Mouse (Mus musculus) lung, postnatal 0 days (tissue): Measurements from ENCODE around the gene Exoc6b. TPM values are rescaled to one million over a fixed set of nuclear protein-coding genes. Genes with fewer than 3 reads are reported as not detected.

Experiments
- ATAC-seq: fragments of 200-750 bp; cut with Nextera tagmentation; 2 replicates; pipeline ENCODE4 v1.8.0; 2017; ENCODE audit warnings: moderate library complexity
- DNase-seq: peaks from one replicate; pipeline ENCODE4 v3.0.0-alpha.2; 2016; ENCODE audit warnings: low spot score
- H3K27ac ChIP-seq: fragments of 300-500 bp; sonication (generic); 2 replicates; pipeline ENCODE4 v1.5.1; 2014; ENCODE audit warnings: antibody characterized with exemption, mild to moderate bottlenecking, low read length, mixed read lengths
- H3K27me3 ChIP-seq: fragments of 300-500 bp; sonication (generic); replicated peaks from 2 replicates; pipeline ENCODE4 v1.6.1; 2014; ENCODE audit warnings: low read length, mixed read lengths; ENCODE audit not compliant: insufficient read depth
- H3K36me3 ChIP-seq: fragments of 300-500 bp; sonication (generic); 2 replicates; pipeline ENCODE4 v1.6.1; 2014; ENCODE audit warnings: low read length, mixed read lengths; ENCODE audit not compliant: insufficient read depth
- H3K4me1 ChIP-seq: fragments of 300-500 bp; sonication (generic); 2 replicates; pipeline ENCODE4 v1.6.1; 2014; ENCODE audit warnings: antibody characterized with exemption, low read depth, low read length, mixed read lengths; ENCODE audit not compliant: insufficient read depth
- H3K4me2 ChIP-seq: fragments of 300-500 bp; sonication (generic); replicated peaks from 2 replicates; pipeline ENCODE4 v1.6.1; 2014; ENCODE audit warnings: low read depth, mild to moderate bottlenecking, low read length, moderate library complexity, mixed read lengths
- H3K4me3 ChIP-seq: fragments of 300-500 bp; sonication (generic); 2 replicates; pipeline ENCODE4 v1.5.1; 2014; ENCODE audit warnings: low read depth, low read length
- H3K9ac ChIP-seq: fragments of 300-500 bp; sonication (generic); replicated peaks from 2 replicates; pipeline ENCODE4 v1.6.1; 2014; ENCODE audit warnings: low read depth, mild to moderate bottlenecking
- H3K9me3 ChIP-seq: fragments of 300-500 bp; sonication (generic); 2 replicates; pipeline ENCODE4 v1.6.1; 2016; ENCODE audit warnings: low read length, mixed read lengths
- CTCF ChIP-seq: IDR thresholded peaks from 2 replicates; pipeline ENCODE4 v1.5.1; 2016; ENCODE audit warnings: antibody characterized with exemption, mild to moderate bottlenecking
- EP300 ChIP-seq: IDR thresholded peaks from 2 replicates; pipeline ENCODE4 v1.6.1; 2016; ENCODE audit warnings: antibody characterized with exemption, mild to moderate bottlenecking, control low read depth
- WGBS: fragments of 180-500 bp; shearing (Covaris S2); extraction: QIAGEN DNeasy Blood & Tissue Kit; methylation state at CpG from one replicate; pipeline ENCODE4 v1.1.7; 2014; 5-methylcytosine and 5-hydroxymethylcytosine counted together
- polyA plus RNA-seq: library from polyadenylated mRNA; unstranded; fragments of >200 nt; fragmentation: Nextera tagmentation; extraction: Ambion mirVana; gene quantifications from 2 replicates; pipeline ENCODE4 v1.2.1, GENCODE M21; 2015

The Exoc6b gene
- polyA plus RNA-seq, 1 experiment from 2014 or later: 14.8 TPM

GRCm38 (mm10) chr6:84752806-84753420 is 316.4 kb downstream of the Exoc6b start:
- Histone ChIP-seq H3K4me1 (no peaks in the 10 kb centered on the region), H3K4me2 (no peak overlapping the region), H3K9me3 (no peaks in the 10 kb centered on the region), H3K27me3 (no peaks in the 10 kb centered on the region), H3K4me3 (no peak overlapping the region), H3K36me3 (no peaks in the 10 kb centered on the region), H3K27ac (no peak overlapping the region), H3K9ac (no peak overlapping the region)
- TF ChIP-seq CTCF: no peak
- TF ChIP-seq EP300: no peak
- ATAC-seq (no peak), DNase-seq (no peak)

GRCm38 (mm10) chr6:84751409-84751808 is 317.9 kb downstream of the Exoc6b start:
- Histone ChIP-seq H3K27ac (no peak overlapping the region), H3K4me1 (no peaks in the 10 kb centered on the region), H3K4me2 (no peak overlapping the region), H3K36me3 (no peaks in the 10 kb centered on the region), H3K4me3 (no peak overlapping the region), H3K9me3 (no peaks in the 10 kb centered on the region), H3K9ac (no peak overlapping the region), H3K27me3 (no peaks in the 10 kb centered on the region)
- ATAC-seq (no peak), DNase-seq (no peak)
- 72% methylated on average over 2 of the region's 2 CpGs for WGBS
- TF ChIP-seq EP300: no peak
- TF ChIP-seq CTCF: no peak

GRCm38 (mm10) chr6:84746847-84747395 is 322.4 kb downstream of the Exoc6b start:
- Histone ChIP-seq H3K27me3 (no peaks in the 10 kb centered on the region), H3K9ac (no peak overlapping the region), H3K9me3 (no peaks in the 10 kb centered on the region), H3K4me3 (no peak overlapping the region), H3K4me1 (no peaks in the 10 kb centered on the region), H3K27ac (no peak overlapping the region), H3K4me2 (no peak overlapping the region), H3K36me3 (no peaks in the 10 kb centered on the region)
- ATAC-seq (no peak), DNase-seq (no peak)
- TF ChIP-seq CTCF (no peak), EP300 (no peak)
- WGBS: 71% methylated on average over 10 of the region's 10 CpGs

DNA sequence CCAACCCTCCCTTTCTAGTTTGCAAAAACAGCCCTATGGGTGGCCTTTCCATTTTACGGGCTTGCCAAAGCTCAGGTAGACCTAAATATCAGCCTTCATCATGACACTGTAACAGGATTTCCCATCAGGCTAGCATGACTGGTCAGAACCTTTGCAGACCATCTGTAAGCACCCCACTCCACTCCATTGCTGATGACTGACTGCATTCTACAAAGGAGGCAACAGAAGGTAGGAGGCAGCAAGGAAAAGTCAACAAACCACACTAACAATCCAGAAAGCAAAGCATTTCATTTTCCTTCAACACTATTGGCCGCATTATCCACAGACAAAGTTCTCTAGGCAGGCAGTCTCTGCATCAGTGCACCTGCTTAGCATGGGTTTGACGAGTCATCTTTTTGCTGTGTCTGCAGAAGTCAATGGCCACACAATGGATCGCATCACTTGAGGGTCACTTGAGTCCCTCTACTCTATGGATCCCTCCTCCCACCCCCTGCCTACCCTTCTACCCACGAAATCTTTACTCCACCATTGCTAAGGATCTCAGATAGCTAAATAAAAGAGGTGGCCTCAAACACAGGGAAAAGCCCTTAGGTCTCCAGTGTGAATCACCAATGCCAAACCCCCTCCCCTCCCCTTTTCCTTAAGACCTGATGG is 323.0 kb downstream of the Exoc6b start:
- no peaks in the 10 kb centered on the region for H3K4me1 ChIP-seq
- H3K36me3 ChIP-seq: no peaks in the 10 kb centered on the region
- no peak overlapping the region for H3K4me2 ChIP-seq
- no peak overlapping the region for H3K27ac ChIP-seq
- H3K9me3 ChIP-seq: no peaks in the 10 kb centered on the region
- H3K4me3 ChIP-seq: no peak overlapping the region
- ATAC-seq (no peak), DNase-seq (no peak)
- H3K9ac ChIP-seq: no peak overlapping the region
- no peaks in the 10 kb centered on the region for H3K27me3 ChIP-seq
- 88% methylated on average over 5 of the region's 5 CpGs for WGBS
- no peak for TF ChIP-seq EP300
- no peak for TF ChIP-seq CTCF

DNA sequence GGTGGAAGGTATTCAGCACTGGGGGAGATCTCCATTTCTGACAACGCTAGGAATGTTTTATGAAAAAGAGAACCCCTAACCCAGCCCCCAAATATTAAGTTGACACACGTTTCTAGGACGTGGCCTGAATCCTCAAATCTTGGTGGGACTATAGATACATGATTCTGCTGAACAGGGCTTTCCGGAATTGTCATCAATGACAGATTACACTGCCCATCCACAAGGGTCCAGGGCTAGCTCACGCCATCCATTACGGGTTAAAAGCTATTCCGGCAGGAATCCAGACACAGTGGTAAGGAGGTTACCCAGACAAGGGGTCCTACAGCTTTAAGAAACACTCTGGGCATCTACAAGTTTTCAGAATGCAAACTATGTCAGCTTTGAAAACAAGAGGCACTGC is 323.7 kb downstream of the Exoc6b start:
- ATAC-seq: no peak
- H3K27ac ChIP-seq: no peak overlapping the region
- H3K27me3 ChIP-seq: no peaks in the 10 kb centered on the region
- 85% methylated on average over 7 of the region's 7 CpGs for WGBS
- DNase-seq: no peak
- H3K9ac ChIP-seq: no peak overlapping the region
- H3K4me3 ChIP-seq: no peak overlapping the region
- TF ChIP-seq EP300 (no peak), CTCF (no peak)
- no peaks in the 10 kb centered on the region for H3K36me3 ChIP-seq
- H3K4me2 ChIP-seq: no peak overlapping the region
- H3K9me3 ChIP-seq: no peaks in the 10 kb centered on the region
- H3K4me1 ChIP-seq: no peaks in the 10 kb centered on the region

GRCm38 (mm10) chr6:84742227-84742626 is 327.1 kb downstream of the Exoc6b start:
- no peaks in the 10 kb centered on the region for H3K4me1 ChIP-seq
- H3K27me3 ChIP-seq: no peaks in the 10 kb centered on the region
- no peak overlapping the region for H3K4me2 ChIP-seq
- DNase-seq: no peak
- no peaks in the 10 kb centered on the region for H3K9me3 ChIP-seq
- TF ChIP-seq EP300: no peak
- TF ChIP-seq CTCF: no peak
- no peak overlapping the region for H3K9ac ChIP-seq
- H3K27ac ChIP-seq: no peak overlapping the region
- no peak overlapping the region for H3K4me3 ChIP-seq
- WGBS: 48% methylated on average over 3 of the region's 3 CpGs
- no peaks in the 10 kb centered on the region for H3K36me3 ChIP-seq
- ATAC-seq: no peak
